Mouse (Mus musculus) lung, adult 2 months (tissue): ENCODE data around the gene Hk3.

ENCODE experiments used
- CTCF ChIP-seq: fragments of 200-500 bp; IDR thresholded peaks from 2 replicates; pipeline ENCODE4 v1.5.1; 2011; ENCODE audit warnings: mild to moderate bottlenecking, low read length, control low read depth; ENCODE audit not compliant: insufficient read depth
- POLR2A ChIP-seq: fragments of 200-500 bp; IDR thresholded peaks from 2 replicates; pipeline ENCODE4 v1.6.1; 2011; ENCODE audit warnings: low read depth, mild to moderate bottlenecking, control low read depth, low read length, borderline replicate concordance; ENCODE audit errors: extremely low read depth

DNA sequence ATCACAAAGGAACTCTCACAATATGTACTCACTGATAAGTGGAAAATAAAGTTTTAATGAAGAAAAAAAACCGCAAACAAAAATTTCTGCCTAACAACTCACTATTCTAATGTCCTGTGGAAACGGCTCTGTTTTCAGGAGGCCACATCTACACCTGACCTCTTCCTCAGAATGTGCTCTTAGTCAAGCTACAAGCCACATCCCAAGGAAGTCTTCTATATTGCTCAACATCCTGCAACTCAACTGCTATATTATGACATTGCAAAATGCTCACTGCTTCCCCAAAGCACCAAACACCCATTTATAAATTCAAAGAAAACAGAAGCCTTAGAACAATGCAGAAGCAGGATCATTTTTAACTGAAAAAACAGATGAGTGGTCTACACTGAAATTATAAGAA lies 18.8 kb upstream of the Hk3 start:
- TF ChIP-seq CTCF (no peak), POLR2A (no peak)
